Mouse (Mus musculus) right cerebral cortex, postnatal 25 days (tissue): ENCODE measurements around the gene Ovol3.
"Not testable (repeated sequence)": the region's sequence is repeated elsewhere in the genome, so short reads cannot be mapped to it uniquely, and the experiment has no call there.

ENCODE experiments used
- DNase-seq: peaks from one replicate; pipeline ENCODE4 v3.0.0; 2022

Ovol3 gene

DNA sequence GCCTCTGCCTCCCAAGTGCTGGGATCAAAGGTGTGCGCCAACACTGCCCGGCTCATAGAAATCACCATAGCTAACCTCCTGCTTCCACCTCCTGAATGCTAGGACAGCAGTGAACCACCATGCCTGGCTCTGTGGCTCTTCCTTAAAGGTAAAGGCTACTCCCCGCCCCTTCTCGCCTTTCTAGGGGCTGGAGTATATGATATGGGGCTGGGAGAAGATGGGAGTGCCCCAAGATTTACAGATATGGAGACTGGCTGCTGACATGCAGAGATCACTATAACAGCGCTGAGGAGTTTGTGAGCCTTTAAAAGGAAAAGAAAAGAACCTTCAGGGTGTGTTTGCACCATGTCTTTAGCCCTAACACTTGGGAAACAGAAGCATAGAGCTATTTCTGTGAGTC lies 13.3 kb downstream of the Ovol3 start:
- DNase-seq: no peak

DNA sequence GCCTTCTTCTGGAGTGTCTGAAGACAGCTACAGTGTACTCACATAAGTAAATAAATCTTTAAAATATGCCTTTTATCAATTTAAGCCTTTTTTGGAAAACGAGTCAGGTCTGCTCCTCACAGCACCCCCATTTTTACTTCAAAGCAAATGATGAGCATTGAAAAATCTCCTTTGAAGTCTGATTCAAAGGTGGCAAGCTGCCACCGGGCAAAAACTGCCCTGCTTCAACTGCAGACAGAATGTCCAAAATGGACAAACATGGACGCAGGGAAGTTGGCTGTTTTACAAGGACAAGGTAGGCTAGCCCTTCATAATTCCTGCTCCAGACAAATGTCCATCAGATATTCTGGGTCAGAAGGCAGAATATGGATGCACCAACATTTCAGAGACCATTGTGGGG lies 14.1 kb downstream of the Ovol3 start:
- no peak for DNase-seq

DNA sequence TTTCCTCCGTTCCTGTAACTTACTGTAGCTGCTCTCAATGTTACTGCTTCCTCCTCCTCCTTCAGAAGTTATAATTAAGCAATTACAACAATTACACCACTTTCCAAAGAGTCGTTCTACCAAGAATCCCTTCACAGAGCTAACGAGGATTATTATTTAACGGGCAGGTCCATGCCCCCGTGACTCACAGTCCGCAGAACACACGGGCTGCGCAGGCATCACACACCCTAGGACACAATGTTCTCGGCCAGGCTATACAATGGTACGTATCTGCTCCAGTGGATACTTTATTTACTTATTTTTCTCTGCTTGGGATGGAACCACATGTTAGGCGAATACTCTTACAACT lies 15.5 kb downstream of the Ovol3 start:
- DNase-seq: no peak

DNA sequence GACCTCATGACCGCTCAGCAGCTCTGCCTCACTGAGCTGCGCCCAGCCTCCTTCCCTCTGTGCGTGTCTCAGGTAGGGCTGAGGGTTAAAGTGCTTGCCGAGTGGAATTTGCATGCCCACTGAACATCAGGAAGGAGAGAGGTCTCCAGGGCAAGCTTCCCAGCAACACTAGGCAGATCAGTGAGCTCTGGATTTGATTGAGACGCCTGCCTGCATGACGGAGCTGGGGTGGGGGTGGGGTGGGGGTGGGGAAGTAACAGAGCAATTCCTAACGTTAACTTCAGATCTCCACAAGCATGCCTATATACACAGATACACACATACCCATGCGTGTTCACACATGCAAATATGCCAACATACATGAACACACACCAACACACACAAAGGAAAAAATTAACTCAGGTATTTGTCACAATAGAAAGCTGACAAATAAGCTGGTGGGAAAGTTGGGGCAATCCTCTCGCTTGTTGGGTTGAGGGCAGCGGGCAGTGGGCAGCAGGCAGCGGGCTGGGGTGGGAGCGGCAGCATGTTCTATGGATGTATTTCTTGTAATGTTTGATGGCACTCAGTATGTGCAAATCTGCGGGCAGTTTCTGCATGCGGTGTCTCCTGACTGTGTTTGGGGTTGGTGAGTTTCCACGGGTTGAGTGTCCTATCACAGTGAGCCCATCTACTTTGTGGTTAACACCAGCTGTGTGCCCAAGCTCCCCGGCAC lies 16.1 kb downstream of the Ovol3 start:
- no peak for DNase-seq

GRCm38 (mm10) chr7:30217277-30217676 lies 18.2 kb downstream of the Ovol3 start:
- DNase-seq: no peak

- DNase-seq: peak; percentile 62
Measured at GRCm38 (mm10) chr7:30216723-30217151, 18.8 kb downstream of the Ovol3 start.

- DNase-seq: no peak
Measured at GRCm38 (mm10) chr7:30215875-30216274, 19.6 kb downstream of the Ovol3 start.

DNA sequence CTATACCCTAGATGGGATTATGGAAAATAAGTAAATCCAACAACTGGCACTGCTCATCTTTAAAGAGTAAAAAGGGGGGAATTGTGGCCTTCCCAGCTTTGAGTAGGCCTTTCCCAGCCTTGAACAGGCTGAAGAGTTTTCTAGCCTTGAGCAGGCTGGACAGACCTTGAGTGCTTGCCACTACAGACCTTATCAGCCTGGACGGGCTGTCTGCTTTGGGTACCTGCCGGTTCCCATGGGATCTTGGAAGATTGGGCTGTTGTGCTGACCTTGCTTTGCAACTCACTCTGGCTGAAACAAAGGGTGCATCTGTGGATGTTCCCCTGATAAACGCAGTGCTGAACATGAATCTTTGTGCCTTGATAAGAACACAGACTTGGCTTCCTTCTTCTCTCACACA lies 21.6 kb downstream of the Ovol3 start:
- DNase-seq: no peak

DNA sequence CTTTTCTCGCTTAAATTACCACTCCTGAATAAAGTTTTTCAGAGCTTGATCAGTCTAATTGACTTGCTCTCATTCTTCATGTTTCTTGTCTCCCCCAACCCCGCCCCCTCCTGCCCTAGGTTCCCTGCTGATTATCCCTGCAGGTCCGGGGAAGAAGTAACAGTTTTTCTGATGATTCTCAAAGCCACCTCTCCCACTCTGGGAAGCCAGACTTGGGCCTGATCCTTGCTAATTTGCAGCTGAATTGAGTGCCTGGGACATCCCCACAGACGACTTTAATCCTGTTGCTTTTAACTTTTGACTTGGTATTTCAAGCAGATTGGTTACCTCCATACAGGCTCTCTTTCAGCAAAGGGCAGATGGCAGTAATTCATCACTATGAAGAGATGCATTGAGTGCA lies 24.5 kb downstream of the Ovol3 start:
- no peak for DNase-seq

DNA sequence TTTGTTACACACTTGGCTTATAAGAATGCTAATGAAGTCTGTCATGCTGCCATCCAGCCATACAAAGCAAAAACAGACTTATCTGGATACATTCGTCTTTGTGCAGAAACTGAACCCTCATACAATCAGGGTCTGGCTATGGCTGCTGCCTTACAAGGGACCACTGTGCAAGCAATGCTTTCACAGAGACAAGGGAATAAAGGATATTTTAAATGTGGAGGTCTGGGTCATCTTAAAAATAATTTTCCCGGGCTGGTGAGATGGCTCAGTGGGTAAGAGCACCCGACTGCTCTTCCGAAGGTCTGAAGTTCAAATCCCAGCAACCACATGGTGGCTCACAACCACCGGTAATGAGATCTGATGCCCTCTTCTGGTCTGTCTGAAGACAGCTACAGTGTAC lies 29.2 kb downstream of the Ovol3 start:
- DNase-seq: not testable (repeated sequence)

- DNase-seq: no peak
Measured at GRCm38 (mm10) chr7:30205383-30205782, 30.1 kb downstream of the Ovol3 start.

DNA sequence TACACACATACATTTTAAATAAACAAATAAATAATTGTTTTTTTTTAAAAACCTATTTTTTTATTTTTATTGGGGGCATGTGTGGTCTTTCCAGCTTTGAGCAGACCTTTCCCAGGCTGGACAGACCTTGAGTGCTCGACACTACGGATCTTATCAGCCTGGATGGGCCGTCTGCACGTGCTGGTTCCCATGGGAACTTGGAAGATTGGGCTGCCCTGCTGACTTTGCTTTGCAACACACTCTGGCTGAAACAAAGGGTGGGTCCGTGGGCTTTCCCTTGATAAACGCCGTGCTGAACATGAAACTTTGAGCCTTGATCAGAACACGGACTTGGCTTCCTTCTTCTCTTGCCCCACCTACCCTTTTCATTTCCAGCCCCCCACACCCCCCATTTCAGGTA lies 31.1 kb downstream of the Ovol3 start:
- DNase-seq: no peak

DNA sequence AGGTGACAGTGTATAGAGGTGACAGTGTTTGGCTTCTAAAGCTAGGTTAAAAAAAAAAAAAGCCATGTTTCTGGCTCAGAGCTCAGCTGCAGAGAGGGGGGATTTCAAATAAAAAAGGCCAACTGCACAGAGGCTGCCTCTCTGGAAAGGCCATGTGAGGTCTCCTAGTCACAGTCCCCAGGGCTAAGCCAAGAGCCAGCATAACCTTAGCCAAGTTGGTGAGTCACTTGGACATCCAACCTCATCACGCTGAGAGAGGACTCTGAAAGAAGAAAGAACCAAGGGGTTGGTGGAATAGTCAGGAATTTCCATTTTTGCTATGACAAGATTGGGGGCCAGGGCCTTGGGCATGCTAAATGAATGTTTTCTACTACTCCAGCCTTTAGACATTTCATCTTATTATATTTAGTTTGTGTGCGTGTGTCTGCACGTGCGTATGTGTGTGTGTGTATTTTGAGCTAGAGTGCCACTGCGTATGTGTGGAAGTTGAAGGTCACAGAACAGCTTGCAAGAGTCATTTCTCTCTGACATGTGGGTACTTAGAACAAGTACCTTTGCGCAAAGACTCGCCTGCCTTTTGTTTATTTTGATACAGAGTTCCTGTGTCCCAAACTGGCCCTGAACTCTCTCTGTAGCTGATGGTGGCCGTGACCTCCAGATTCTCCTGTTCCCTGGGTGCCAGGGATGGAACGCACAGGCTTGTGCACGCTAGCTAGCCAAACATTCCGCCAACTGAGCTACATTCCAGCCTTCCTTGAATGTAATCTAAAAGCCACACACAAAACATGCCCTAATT lies 32.4 kb downstream of the Ovol3 start:
- no peak for DNase-seq

GRCm38 (mm10) chr7:30200661-30201060 lies 34.9 kb downstream of the Ovol3 start:
- not testable (repeated sequence) for DNase-seq

DNA sequence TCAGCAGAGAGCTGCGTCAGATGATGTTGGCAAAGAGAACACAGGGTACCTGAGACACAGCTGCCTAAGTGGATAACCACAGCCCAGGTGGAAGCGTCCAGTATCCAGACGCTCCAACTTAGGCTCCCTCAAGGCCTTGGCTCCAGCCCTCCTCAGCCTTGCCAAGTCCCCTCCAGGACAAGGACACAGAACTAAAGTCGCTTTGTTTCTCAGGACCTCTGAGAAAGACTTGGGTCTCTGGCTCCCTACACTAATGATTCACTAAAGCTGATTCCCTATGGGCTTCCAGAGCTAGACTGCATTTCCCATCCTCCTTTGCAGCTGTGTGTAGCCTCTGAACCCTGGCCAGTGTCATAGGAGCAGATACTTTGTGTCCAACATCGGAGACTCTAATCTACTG lies 35.3 kb downstream of the Ovol3 start:
- DNase-seq: no peak

GRCm38 (mm10) chr7:30199498-30200139 lies 35.9 kb downstream of the Ovol3 start:
- DNase-seq: no peak

- DNase-seq: peak; percentile 58
Measured at GRCm38 (mm10) chr7:30198481-30198971, 37.0 kb downstream of the Ovol3 start, which contains the start of gene Capns1. Gene Capns1, minus strand, starts transcription at chr7:30198811.

DNA sequence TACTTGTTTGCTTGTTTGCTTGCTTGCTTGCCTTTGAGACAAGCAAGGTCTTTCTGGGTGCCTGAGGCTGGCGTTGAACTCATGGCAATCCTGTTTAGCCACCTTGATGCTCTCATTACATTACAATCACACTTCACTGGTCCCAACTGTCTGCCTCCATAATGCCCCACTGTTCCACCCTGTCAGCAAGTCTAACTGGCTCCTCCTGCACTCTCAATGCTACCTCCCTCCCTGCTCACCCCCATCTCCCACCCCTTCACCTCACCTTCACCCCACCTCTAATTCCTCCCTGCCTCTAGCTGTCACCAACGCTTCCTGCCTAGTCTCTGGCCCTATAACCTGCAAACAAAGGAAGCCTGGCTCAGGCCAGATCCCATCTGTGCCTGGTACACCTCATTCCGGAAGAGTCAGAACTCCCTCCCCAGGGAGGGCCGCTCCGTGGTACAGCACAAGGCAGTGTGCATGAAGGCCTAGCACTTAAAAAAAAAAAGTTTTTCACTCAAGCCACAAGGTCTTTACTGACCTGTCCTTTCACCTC lies 37.9 kb downstream of the Ovol3 start:
- DNase-seq: no peak

- no peak for DNase-seq
Measured at GRCm38 (mm10) chr7:30196171-30196570, 39.4 kb downstream of the Ovol3 start.

- DNase-seq: no peak
Measured at GRCm38 (mm10) chr7:30195461-30195860, 40.1 kb downstream of the Ovol3 start.

GRCm38 (mm10) chr7:30194884-30195283 lies 40.6 kb downstream of the Ovol3 start:
- DNase-seq: peak; percentile 90

DNA sequence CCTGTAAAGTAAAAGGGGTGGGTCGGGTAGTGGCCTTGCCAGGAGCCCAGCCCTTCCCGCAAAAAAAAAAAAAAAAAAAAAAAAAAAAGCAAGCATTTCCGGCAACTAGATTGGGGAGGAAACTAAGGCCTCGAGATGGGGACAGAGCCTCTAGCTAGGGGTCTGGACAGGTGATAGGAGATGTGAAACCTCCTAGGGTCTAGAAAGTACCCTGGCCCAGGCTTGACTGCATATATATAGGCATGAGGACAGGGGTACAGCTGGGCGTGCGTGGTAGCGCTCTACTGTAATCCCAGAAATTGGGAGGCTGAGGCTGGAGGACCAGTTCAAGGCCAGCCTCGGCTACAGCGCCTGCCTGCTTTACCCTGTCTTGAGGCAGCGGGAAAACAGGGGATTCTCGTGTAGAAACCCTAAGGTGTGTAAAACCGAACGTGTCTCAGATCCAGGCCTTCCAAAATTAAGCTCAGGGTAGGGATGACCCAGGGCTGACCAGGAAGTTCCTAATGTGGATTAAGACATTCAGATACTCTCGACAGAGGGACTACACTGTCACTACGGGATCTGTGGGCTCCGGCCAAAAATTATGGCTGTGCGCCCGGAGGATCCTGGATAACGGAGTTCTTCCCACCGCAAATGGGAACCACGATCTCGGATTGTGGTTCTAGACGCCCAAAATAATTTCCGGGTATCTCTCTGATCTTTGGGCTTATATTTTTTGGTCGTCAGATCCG lies 41.3 kb downstream of the Ovol3 start:
- DNase-seq: peak; percentile 38
